Mouse (Mus musculus): Measurements from ENCODE around the gene Trim34a. TPM values are rescaled to one million over a fixed set of nuclear protein-coding genes. Genes with fewer than 3 reads are reported as not detected.
"Not testable (repeated sequence)": the region's sequence is repeated elsewhere in the genome, so short reads cannot be mapped to it uniquely, and the experiment has no call there.

The Trim34a gene
- polyA plus RNA-seq, 1 experiment from 2014 or later: 0.76 TPM

DNA sequence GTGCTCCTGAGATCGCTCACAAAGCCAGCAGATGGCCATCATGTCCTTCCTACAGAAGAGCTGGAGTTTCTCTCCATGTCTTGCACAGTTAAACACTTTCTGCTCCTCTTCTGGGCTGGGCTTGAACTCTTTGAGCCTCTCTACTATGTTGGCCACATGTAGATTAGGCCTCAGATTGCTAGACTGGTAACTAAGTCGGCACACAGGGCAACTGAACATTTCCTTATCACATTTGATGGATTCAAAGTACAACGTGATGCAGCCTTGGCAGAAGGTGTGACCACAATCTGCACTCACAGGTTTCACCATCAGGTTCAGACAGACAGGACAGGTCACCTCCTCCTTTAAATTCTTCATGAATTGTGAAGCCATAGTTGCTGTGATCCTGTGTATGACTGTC is 35.1 kb downstream of the Trim34a start:
- not testable (repeated sequence) for H3K27ac ChIP-seq; H3K27me3 ChIP-seq (replicated peaks); H3K4me3 ChIP-seq; H3K9ac ChIP-seq; ATAC-seq (ENCODE audit: low FRiP score, low read depth); H3K36me3 ChIP-seq; H3K9me3 ChIP-seq; H3K4me1 ChIP-seq; H3K4me2 ChIP-seq (replicated peaks)
- 78% methylated on average over 3 of the region's 3 CpGs for WGBS

DNA sequence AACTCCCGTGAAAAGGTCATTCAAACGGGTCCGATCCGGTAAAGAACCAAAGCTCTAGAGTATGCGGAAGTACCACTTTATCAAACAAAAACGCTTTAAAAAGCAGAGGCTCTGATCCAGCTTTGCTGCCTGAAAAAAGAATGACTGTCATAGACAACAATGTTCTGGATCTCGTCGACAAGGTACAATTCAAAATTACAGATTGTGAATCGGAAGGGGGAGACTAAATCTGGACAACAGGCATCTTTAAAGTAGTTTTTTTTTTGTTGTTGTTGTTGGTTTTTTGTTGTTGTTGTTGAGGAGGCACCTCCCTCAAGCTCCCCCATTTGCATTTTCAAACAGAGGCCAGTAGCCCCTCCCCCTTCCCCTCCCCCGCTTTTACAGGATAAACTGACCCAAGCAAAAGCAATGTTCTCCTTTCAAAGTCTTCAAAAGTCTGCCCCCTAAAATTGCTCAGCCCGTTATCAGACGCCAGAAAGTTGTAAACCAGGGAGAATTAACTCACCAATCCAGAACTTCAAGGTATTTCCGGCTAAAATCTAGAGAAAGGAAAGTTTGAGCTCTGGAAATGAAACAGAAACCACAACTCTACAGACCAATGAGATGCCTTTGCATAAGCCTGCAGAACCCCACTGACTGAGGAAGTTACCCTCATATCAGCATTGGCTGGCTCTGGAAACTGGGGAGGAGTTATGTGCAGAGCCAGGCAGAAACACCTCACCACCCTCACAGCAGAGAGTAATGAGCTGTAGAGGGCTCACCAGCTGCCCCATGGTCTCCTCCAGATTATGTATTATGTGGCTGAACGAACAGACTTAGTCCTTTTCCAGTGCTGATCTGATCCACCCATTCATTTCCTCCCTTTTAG is 43.6 kb downstream of the Trim34a start, which contains the start of gene Trim5:
TSS of gene Trim5 (minus strand) at position 519 of the 868 bp plus-strand sequence.
- not testable (repeated sequence) for H3K27ac ChIP-seq; H3K4me2 ChIP-seq (replicated peaks); H3K36me3 ChIP-seq; H3K9me3 ChIP-seq; ATAC-seq (ENCODE audit: low FRiP score, low read depth); H3K27me3 ChIP-seq (replicated peaks); H3K4me1 ChIP-seq; H3K9ac ChIP-seq; H3K4me3 ChIP-seq
- 43% methylated on average over 14 of the region's 14 CpGs for WGBS

DNA sequence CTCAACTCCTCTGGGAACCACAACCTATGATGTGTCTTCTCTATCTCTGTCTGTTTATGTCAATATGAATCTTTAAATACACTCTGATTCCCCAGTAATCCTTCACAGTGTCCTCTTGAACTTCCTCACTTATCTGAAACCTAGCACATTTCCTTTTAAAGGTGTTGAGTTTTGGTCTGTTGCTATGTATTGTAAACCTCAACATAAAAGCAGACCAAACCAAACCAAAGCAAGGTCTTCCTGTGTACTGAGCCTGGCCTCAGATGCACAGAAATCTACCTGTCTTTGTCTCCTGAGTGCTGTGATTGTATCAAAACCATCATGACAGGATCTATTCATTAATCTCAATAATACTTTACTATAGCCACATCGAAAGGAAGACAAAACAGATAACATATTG is 46.4 kb downstream of the Trim34a start:
- Histone ChIP-seq H3K4me3 (no peak overlapping the region), H3K4me2 (replicated peaks) (no peak overlapping the region), H3K4me1 (no peaks in the 10 kb centered on the region), H3K9me3 (no peaks in the 10 kb centered on the region), H3K9ac (no peak overlapping the region), H3K27me3 (replicated peaks) (no peaks in the 10 kb centered on the region), H3K27ac (no peak overlapping the region), H3K36me3 (no peaks in the 10 kb centered on the region)
- WGBS: 96% methylated on average over 1 of the region's 1 CpGs
- ATAC-seq (ENCODE audit: low FRiP score, low read depth): no peak

DNA sequence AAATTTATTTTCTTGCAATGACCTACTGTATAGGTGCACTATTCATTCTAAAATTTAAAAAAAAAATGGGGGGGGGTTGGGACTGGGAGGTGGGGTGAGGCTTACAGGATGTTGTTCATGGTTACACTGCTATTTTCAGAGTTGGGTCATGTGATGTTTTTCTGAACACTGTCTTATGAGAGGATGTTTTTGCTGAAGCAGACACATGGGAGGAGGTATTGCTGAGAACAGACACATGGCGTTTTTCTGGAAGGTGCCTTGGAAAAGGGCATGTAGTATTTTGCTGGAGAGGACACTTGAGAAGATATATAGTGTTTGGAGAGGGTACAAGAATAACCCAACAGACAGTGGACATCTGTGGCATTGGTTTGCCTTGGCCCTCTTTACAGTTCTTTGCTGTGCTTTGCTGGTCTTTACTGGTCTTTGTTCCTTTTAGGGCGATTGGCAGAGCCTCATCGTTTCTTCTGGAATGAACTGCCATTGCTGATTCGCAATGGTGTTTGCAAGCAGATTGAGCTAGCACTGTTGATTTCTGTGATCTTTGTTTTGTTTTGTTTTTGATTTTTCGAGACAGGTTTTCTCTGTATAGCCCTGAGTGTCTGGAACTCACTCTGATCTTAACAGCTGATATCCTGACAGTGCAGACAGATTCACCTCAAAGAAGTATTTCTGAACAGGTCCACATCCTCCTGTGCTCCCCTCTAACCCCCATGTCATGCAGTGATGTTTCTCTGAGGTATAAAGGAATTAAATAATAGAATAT is 47.6 kb downstream of the Trim34a start:
- H3K9me3 ChIP-seq: no peaks in the 10 kb centered on the region
- no peak for ATAC-seq (ENCODE audit: low FRiP score, low read depth)
- H3K36me3 ChIP-seq: no peaks in the 10 kb centered on the region
- H3K27ac ChIP-seq: no peak overlapping the region
- no peaks in the 10 kb centered on the region for H3K4me1 ChIP-seq
- H3K27me3 ChIP-seq (replicated peaks): no peaks in the 10 kb centered on the region
- no peak overlapping the region for H3K4me3 ChIP-seq
- 85% methylated on average over 5 of the region's 5 CpGs for WGBS
- H3K4me2 ChIP-seq (replicated peaks): no peak overlapping the region
- no peak overlapping the region for H3K9ac ChIP-seq

Other genes with a start within 250 kb of the Trim34a start
- gene Olfr638, start 245.7 kb upstream of the Trim34a start, polyA plus RNA-seq (2016; fragmentation: Nextera tagmentation; extraction: Ambion mirVana): not detected in 2 replicates
- gene Olfr639, start 227.2 kb upstream of the Trim34a start, polyA plus RNA-seq (2016; fragmentation: Nextera tagmentation; extraction: Ambion mirVana): not detected in 2 replicates
- not detected in 2 replicates for gene Olfr640, start 218.9 kb upstream of the Trim34a start, polyA plus RNA-seq (2016; fragmentation: Nextera tagmentation; extraction: Ambion mirVana)
- gene Olfr641, start 209.0 kb upstream of the Trim34a start, polyA plus RNA-seq (2016; fragmentation: Nextera tagmentation; extraction: Ambion mirVana): not detected in 2 replicates
- not detected in 2 replicates for gene Olfr642, start 191.8 kb upstream of the Trim34a start, polyA plus RNA-seq (2016; fragmentation: Nextera tagmentation; extraction: Ambion mirVana)
- gene 4930516K23Rik, start 183.0 kb upstream of the Trim34a start, polyA plus RNA-seq (2016; fragmentation: Nextera tagmentation; extraction: Ambion mirVana): not detected in 2 replicates
- gene Olfr644, start 172.6 kb upstream of the Trim34a start, polyA plus RNA-seq (2016; fragmentation: Nextera tagmentation; extraction: Ambion mirVana): not detected in 2 replicates
- gene Olfr645, start 159.0 kb upstream of the Trim34a start, polyA plus RNA-seq (2016; fragmentation: Nextera tagmentation; extraction: Ambion mirVana): not detected in 2 replicates
- not detected in 2 replicates for gene Olfr646, start 139.6 kb upstream of the Trim34a start, polyA plus RNA-seq (2016; fragmentation: Nextera tagmentation; extraction: Ambion mirVana)
- not detected in 2 replicates for gene Ubqln5, start 114.6 kb upstream of the Trim34a start, polyA plus RNA-seq (2016; fragmentation: Nextera tagmentation; extraction: Ambion mirVana)
- not detected in 2 replicates for gene Olfr643, start 107.1 kb upstream of the Trim34a start, polyA plus RNA-seq (2016; fragmentation: Nextera tagmentation; extraction: Ambion mirVana)
- gene Ubqln3, start 101.2 kb upstream of the Trim34a start, polyA plus RNA-seq (2016; fragmentation: Nextera tagmentation; extraction: Ambion mirVana): not detected in 2 replicates
- not detected in 2 replicates for gene Ubqlnl, start 93.9 kb upstream of the Trim34a start, polyA plus RNA-seq (2016; fragmentation: Nextera tagmentation; extraction: Ambion mirVana)
- gene Olfm5, start 79.6 kb upstream of the Trim34a start, polyA plus RNA-seq (2016; fragmentation: Nextera tagmentation; extraction: Ambion mirVana): not detected in 2 replicates
- gene Olfr648, start 61.1 kb upstream of the Trim34a start, polyA plus RNA-seq (2016; fragmentation: Nextera tagmentation; extraction: Ambion mirVana): 0.43 and 0.56 TPM in 2 replicates
- not detected in 2 replicates for gene Olfr649, start 48.5 kb upstream of the Trim34a start, polyA plus RNA-seq (2016; fragmentation: Nextera tagmentation; extraction: Ambion mirVana)
- 1.2 TPM in 2 replicates for gene Trim6, start 25.7 kb upstream of the Trim34a start, polyA plus RNA-seq (2016; fragmentation: Nextera tagmentation; extraction: Ambion mirVana)
- 0.15 and 0.22 TPM in 2 replicates for gene Trim5, start 43.6 kb downstream of the Trim34a start, polyA plus RNA-seq (2016; fragmentation: Nextera tagmentation; extraction: Ambion mirVana)
- 2.7 and 2.9 TPM in 2 replicates for gene Trim12a, start 71.0 kb downstream of the Trim34a start, polyA plus RNA-seq (2016; fragmentation: Nextera tagmentation; extraction: Ambion mirVana)
- not detected in 2 replicates for gene Trim34b, start 85.0 kb downstream of the Trim34a start, polyA plus RNA-seq (2016; fragmentation: Nextera tagmentation; extraction: Ambion mirVana)
- 0.88 and 1.1 TPM in 2 replicates for gene Trim12c, start 108.9 kb downstream of the Trim34a start, polyA plus RNA-seq (2016; fragmentation: Nextera tagmentation; extraction: Ambion mirVana)
- not detected in 2 replicates for gene Trim30b, start 125.4 kb downstream of the Trim34a start, polyA plus RNA-seq (2016; fragmentation: Nextera tagmentation; extraction: Ambion mirVana)
- gene Trim30c, start 156.4 kb downstream of the Trim34a start, polyA plus RNA-seq (2016; fragmentation: Nextera tagmentation; extraction: Ambion mirVana): not detected in 2 replicates
- 0.77 and 0.89 TPM in 2 replicates for gene Trim30a, start 220.7 kb downstream of the Trim34a start, polyA plus RNA-seq (2016; fragmentation: Nextera tagmentation; extraction: Ambion mirVana)

Measured in neural tube, embryonic 12.5 days (tissue).